Mouse (Mus musculus): ENCODE measurements around the gene Cryzl2. TPM values are rescaled to one million over a fixed set of nuclear protein-coding genes. Genes with fewer than 3 reads are reported as not detected.

The Cryzl2 gene
- polyA plus RNA-seq, 2 experiments: 6.5 to 8.1 TPM

GRCm38 (mm10) chr1:157535571-157535970, 77.2 kb downstream of the Cryzl2 start:
- 82% methylated on average over 1 of the region's 1 CpGs for WGBS (ENCODE audit: insufficient replicate concordance)
- no peaks in the 10 kb centered on the region for H3K4me1 ChIP-seq (replicated peaks; ENCODE audit: control insufficient read depth in 2 of 2, insufficient read depth in 2 of 2, low read length in 1 of 2)

GRCm38 (mm10) chr1:157536471-157536870, 78.1 kb downstream of the Cryzl2 start:
- no peaks in the 10 kb centered on the region for H3K9me3 ChIP-seq (ENCODE audit: control insufficient read depth, low read length)
- H3K4me3 ChIP-seq (ENCODE audit: insufficient read depth in 1 of 2, low read depth in 2 of 2, low read length in 2 of 2): no peak overlapping the region
- H3K27me3 ChIP-seq (ENCODE audit: control insufficient read depth, insufficient read depth, low read length): no peaks in the 10 kb centered on the region
- ATAC-seq (ENCODE audit: insufficient read depth) (no peak), DNase-seq (ENCODE audit: low read depth in 3 of 3, low spot score in 3 of 3) (no peak)
- TF ChIP-seq CTCF (IDR thresholded peaks at IDR 0.05; ENCODE audit: low read depth) (peak; percentile 75), EP300 (IDR thresholded peaks at IDR 0.05; ENCODE audit: low read depth) (no peak)
- H3K4me2 ChIP-seq (ENCODE audit: low read depth): no peak overlapping the region
- no peak overlapping the region for H3K9ac ChIP-seq (replicated peaks)
- no peak overlapping the region for H3K27ac ChIP-seq
- no peaks in the 10 kb centered on the region for H3K36me3 ChIP-seq (replicated peaks; ENCODE audit: control insufficient read depth, insufficient read depth, low read depth)
- no peaks in the 10 kb centered on the region for H3K4me1 ChIP-seq (replicated peaks; ENCODE audit: control insufficient read depth in 2 of 2, insufficient read depth in 2 of 2, low read length in 1 of 2)
- WGBS (ENCODE audit: insufficient replicate concordance): 8% methylated on average over 6 of the region's 6 CpGs

More at GRCm38 (mm10) chr1:157535571-157535970, 77.2 kb downstream of the Cryzl2 start:
- H3K36me3 ChIP-seq (replicated peaks; ENCODE audit: control insufficient read depth, insufficient read depth, low read depth): no peaks in the 10 kb centered on the region
- no peak overlapping the region for H3K9ac ChIP-seq (replicated peaks)
- DNase-seq (ENCODE audit: low read depth in 3 of 3, low spot score in 3 of 3) (no peak), ATAC-seq (ENCODE audit: insufficient read depth) (no peak)
- no peaks in the 10 kb centered on the region for H3K9me3 ChIP-seq (ENCODE audit: control insufficient read depth, low read length)
- TF ChIP-seq CTCF (IDR thresholded peaks at IDR 0.05; ENCODE audit: low read depth) (no peak), EP300 (IDR thresholded peaks at IDR 0.05; ENCODE audit: low read depth) (no peak)
- H3K27me3 ChIP-seq (ENCODE audit: control insufficient read depth, insufficient read depth, low read length): no peaks in the 10 kb centered on the region
- H3K27ac ChIP-seq: no peak overlapping the region
- no peak overlapping the region for H3K4me2 ChIP-seq (ENCODE audit: low read depth)
- H3K4me3 ChIP-seq (ENCODE audit: insufficient read depth in 1 of 2, low read depth in 2 of 2, low read length in 2 of 2): no peak overlapping the region

GRCm38 (mm10) chr1:157537636-157538035, 79.3 kb downstream of the Cryzl2 start:
- no peak for DNase-seq (ENCODE audit: low read depth in 3 of 3, low spot score in 3 of 3)

More at GRCm38 (mm10) chr1:157537636-157538035, 79.3 kb downstream of the Cryzl2 start:
- Histone ChIP-seq H3K4me1 (replicated peaks; ENCODE audit: control insufficient read depth in 2 of 2, insufficient read depth in 2 of 2, low read length in 1 of 2) (no peaks in the 10 kb centered on the region), H3K27ac (no peak overlapping the region), H3K9ac (replicated peaks) (no peak overlapping the region), H3K27me3 (ENCODE audit: control insufficient read depth, insufficient read depth, low read length) (no peaks in the 10 kb centered on the region), H3K9me3 (ENCODE audit: control insufficient read depth, low read length) (no peaks in the 10 kb centered on the region), H3K4me2 (ENCODE audit: low read depth) (no peak overlapping the region), H3K4me3 (ENCODE audit: insufficient read depth in 1 of 2, low read depth in 2 of 2, low read length in 2 of 2) (no peak overlapping the region), H3K36me3 (replicated peaks; ENCODE audit: control insufficient read depth, insufficient read depth, low read depth) (no peaks in the 10 kb centered on the region)
- 0 out of 2 replicates have a peak, but pooled peaks have one; percentile 23 for ATAC-seq (ENCODE audit: insufficient read depth)
- peak; percentile 66 for TF ChIP-seq CTCF (IDR thresholded peaks at IDR 0.05; ENCODE audit: low read depth)
- TF ChIP-seq EP300 (IDR thresholded peaks at IDR 0.05; ENCODE audit: low read depth): no peak
- 65% methylated on average over 5 of the region's 5 CpGs for WGBS (ENCODE audit: insufficient replicate concordance)

Other genes with a start within 250 kb of the Cryzl2 start
- gene Rasal2, start 46.0 kb upstream of the Cryzl2 start, polyA plus RNA-seq (2012; rRNA removed): 0.51 and 0.58 TPM in 2 replicates
- gene Rasal2, start 46.0 kb upstream of the Cryzl2 start, polyA plus RNA-seq (2014; fragmentation: Nextera tagmentation; extraction: Ambion mirVana): 1.1 and 1.5 TPM in 2 replicates
- 3.0 and 3.4 TPM in 2 replicates for gene Sec16b, start 48.2 kb downstream of the Cryzl2 start, polyA plus RNA-seq (2012; rRNA removed)
- gene Sec16b, start 48.2 kb downstream of the Cryzl2 start, polyA plus RNA-seq (2014; fragmentation: Nextera tagmentation; extraction: Ambion mirVana): 5.1 and 5.4 TPM in 2 replicates